ENCODE assay signal across 12 mouse cellular contexts in the genomic region with DNA sequence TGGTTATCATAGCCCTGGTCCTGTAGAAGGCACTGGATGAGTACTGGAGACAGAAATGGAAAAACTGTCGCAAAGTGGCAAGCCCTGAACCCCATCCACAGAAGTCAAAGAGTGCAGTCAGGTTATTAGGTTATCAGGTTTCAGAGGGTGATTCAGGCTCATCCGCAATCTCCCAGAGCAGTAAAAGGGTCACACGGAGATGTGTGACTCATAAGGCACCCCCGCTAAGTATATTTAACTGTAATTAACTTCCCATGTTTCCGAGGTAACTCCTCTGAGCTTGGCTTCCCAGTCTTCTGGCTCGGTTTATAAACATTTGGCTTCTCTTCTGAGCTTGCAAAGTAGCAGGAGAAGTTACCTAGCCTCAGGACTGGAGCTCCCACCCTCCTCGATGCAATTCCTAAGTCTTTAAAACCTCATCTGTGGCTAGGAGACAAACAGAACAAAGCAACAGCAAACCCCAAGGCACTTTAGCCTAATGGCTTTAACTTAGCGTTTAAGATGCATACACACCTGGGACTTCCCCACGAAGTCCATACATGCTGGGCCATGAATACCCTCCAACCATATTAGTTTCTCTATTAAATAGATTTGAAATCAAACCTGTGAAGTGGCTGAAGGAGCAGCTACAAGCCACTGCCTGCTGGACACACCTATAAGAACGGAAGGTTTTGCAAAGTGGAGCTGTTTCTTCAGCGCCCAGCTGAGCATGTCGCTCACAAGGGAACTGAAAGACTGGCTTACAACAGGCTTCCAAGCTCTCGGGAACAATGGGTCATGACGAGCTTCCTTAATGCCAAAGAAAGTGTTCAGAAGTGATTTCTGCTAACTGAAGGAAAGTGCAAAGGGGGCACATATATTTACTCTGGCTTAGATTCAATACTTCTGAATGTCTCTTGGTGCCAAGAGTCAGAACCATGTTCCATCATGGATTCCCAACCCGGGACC.
A peak's percentile ranks its signal among the peaks of the same experiment; 100 is the strongest.
DNase-seq lines count a peak whose midpoint lies in the region; ATAC-seq and TF ChIP-seq lines count a peak whose summit lies in the region.
"Had no signal": no experiment of that assay in that cellular context is flagged by ENCODE, and none has a peak within 500 bp of the region (broad histone marks: within the 10 kb centered on the region; RNA-seq: fewer than 3 reads in every experiment).

No protein-coding gene starts in this region.

- H3K9ac ChIP-seq in kidney, embryonic 15.5 days, result no peak overlapping the region
- H3K9ac ChIP-seq in embryonic facial prominence, embryonic 14.5 days (ENCODE audit: low read depth, low read length), result no peak overlapping the region
- H3K9ac ChIP-seq: forebrain, embryonic 15.5 days; limb, embryonic 12.5 days; midbrain, embryonic 13.5 days had no signal

- no peaks in the 10 kb centered on the region for H3K9me3 ChIP-seq in kidney, embryonic 15.5 days (replicated peaks)
- H3K9me3 ChIP-seq in E14TG2a.4 (ENCODE audit: low read length), result no peaks in the 10 kb centered on the region
- H3K9me3 ChIP-seq in embryonic facial prominence, embryonic 14.5 days (ENCODE audit: control insufficient read depth, low read length), result no peaks in the 10 kb centered on the region
- H3K9me3 ChIP-seq: forebrain, embryonic 15.5 days; limb, embryonic 12.5 days; midbrain, embryonic 13.5 days had no signal

- no peaks in the 10 kb centered on the region for H3K27me3 ChIP-seq in kidney, embryonic 15.5 days
- no peaks in the 10 kb centered on the region for H3K27me3 ChIP-seq in E14TG2a.4 (ENCODE audit: insufficient read depth, low read length)
- H3K27me3 ChIP-seq in embryonic facial prominence, embryonic 14.5 days (replicated peaks; ENCODE audit: control insufficient read depth, insufficient read depth, low read length), result no peaks in the 10 kb centered on the region
- H3K27me3 ChIP-seq: forebrain, embryonic 15.5 days; limb, embryonic 12.5 days; midbrain, embryonic 13.5 days had no signal

- WGBS in kidney, embryonic 15.5 days, result 25% methylated on average over 15 of the region's 15 CpGs
- WGBS in embryonic facial prominence, embryonic 14.5 days, result 38% methylated on average over 15 of the region's 15 CpGs

- no peak for ATAC-seq in kidney, embryonic 15.5 days (replicated peaks; ENCODE audit: low FRiP score)
- ATAC-seq in embryonic facial prominence, embryonic 14.5 days (ENCODE audit: low read depth), result 0 out of 2 replicates have a peak, but pooled peaks have one; percentile 24
- ATAC-seq in megakaryocyte, adult 5-6 weeks (ENCODE audit: poor library complexity, severe bottlenecking), result peak; percentile 43
- ATAC-seq: forebrain, embryonic 15.5 days; midbrain, embryonic 13.5 days had no signal

- peak overlapping the region; percentile 27; the same call in 1 of the 2 replicates for H3K27ac ChIP-seq in kidney, embryonic 15.5 days
- H3K27ac ChIP-seq in embryonic facial prominence, embryonic 14.5 days (replicated peaks; ENCODE audit: low read depth, low read length), result no peak overlapping the region
- H3K27ac ChIP-seq: forebrain, embryonic 15.5 days; limb, embryonic 12.5 days; midbrain, embryonic 13.5 days had no signal

- no peak for DNase-seq in kidney, adult 8-10 months
- peak; percentile 57 for DNase-seq in embryonic facial prominence, embryonic 14.5 days (ENCODE audit: low spot score)
- no peak for DNase-seq in liver
- no peak for DNase-seq in c-Kit-positive CD71-positive TER-119-positive erythroid progenitor cells, embryonic 14.5 days (ENCODE audit: low spot score)
- DNase-seq: cerebellum, adult 9-11 months; right cerebral cortex, postnatal 25 days had no signal

- H3K4me3 ChIP-seq in kidney, embryonic 15.5 days (replicated peaks), result 0 out of 2 replicates have a peak overlapping the region, but pooled peaks have one; percentile 6
- H3K4me3 ChIP-seq in E14TG2a.4 (replicated peaks; ENCODE audit: low read length), result 0 out of 2 replicates have a peak overlapping the region, but pooled peaks have one; percentile 10
- no peak overlapping the region for H3K4me3 ChIP-seq in embryonic facial prominence, embryonic 14.5 days (ENCODE audit: low read depth, low read length)
- H3K4me3 ChIP-seq: forebrain, embryonic 15.5 days; limb, embryonic 12.5 days; midbrain, embryonic 13.5 days had no signal

- peak overlapping the region; percentile 31 for H3K4me2 ChIP-seq in kidney, embryonic 15.5 days
- H3K4me2 ChIP-seq in embryonic facial prominence, embryonic 14.5 days (ENCODE audit: low read depth, low read length), result peak overlapping the region; percentile 1; the same call in 1 of the 2 replicates
- H3K4me2 ChIP-seq: forebrain, embryonic 15.5 days; limb, embryonic 12.5 days; midbrain, embryonic 13.5 days had no signal

- H3K36me3 ChIP-seq in kidney, embryonic 15.5 days, result no peaks in the 10 kb centered on the region
- H3K36me3 ChIP-seq in E14TG2a.4 (ENCODE audit: insufficient read depth, low read length), result no peaks in the 10 kb centered on the region
- H3K36me3 ChIP-seq in embryonic facial prominence, embryonic 14.5 days (ENCODE audit: control insufficient read depth, insufficient read depth, low read length), result no peaks in the 10 kb centered on the region
- H3K36me3 ChIP-seq: forebrain, embryonic 15.5 days; limb, embryonic 12.5 days; midbrain, embryonic 13.5 days had no signal

- peaks cover 65% of the 10 kb centered on the region for H3K4me1 ChIP-seq in kidney, embryonic 15.5 days
- peaks cover 71% of the 10 kb centered on the region for H3K4me1 ChIP-seq in E14TG2a.4 (replicated peaks; ENCODE audit: low read depth, low read length)
- H3K4me1 ChIP-seq in embryonic facial prominence, embryonic 14.5 days (ENCODE audit: control insufficient read depth, insufficient read depth, low read length), result peaks cover 22% of the 10 kb centered on the region

- TF ChIP-seq CTCF in E14TG2a.4 (conservative IDR thresholded peaks at IDR 0.05; ENCODE audit: low read length), result no peak
